Mouse (Mus musculus): ENCODE data around the gene Csta1. TPM values are rescaled to one million over a fixed set of nuclear protein-coding genes. Genes with fewer than 3 reads are reported as not detected.

Csta1 gene
- polyA plus RNA-seq, 1 experiment from 2014 or later: 0.25 TPM

DNA sequence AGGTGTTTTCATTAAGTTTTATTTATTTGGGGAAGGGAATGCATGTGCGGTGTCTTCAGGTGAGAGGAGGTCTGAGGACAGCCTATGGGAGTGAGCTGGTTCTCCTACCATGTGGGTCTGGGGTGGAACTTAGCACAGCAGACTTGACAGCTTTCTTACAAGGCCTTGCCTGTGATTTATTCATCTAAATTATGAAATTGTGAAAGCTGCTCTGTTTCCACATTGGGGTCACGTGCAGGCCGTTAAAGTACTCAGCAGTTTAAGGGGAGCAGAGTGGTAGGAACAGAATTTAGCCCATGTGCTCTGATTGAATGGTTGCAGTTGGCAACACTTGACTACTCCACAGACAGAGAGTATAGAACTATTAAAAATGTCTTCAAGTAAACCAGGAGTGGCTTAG is 51.1 kb downstream of the Csta1 start:
- Histone ChIP-seq H3K4me2 (replicated peaks; ENCODE audit: low read depth, low read length) (no peak overlapping the region), H3K4me3 (ENCODE audit: low read depth, low read length) (no peak overlapping the region), H3K9ac (replicated peaks; ENCODE audit: low read depth, low read length) (no peak overlapping the region), H3K4me1 (ENCODE audit: control insufficient read depth, insufficient read depth, low read length) (no peaks in the 10 kb centered on the region), H3K27me3 (ENCODE audit: control insufficient read depth, insufficient read depth, low read length) (no peaks in the 10 kb centered on the region), H3K36me3 (ENCODE audit: control insufficient read depth, insufficient read depth, low read length) (peaks cover 15% of the 10 kb centered on the region), H3K27ac (ENCODE audit: low read length) (no peak overlapping the region), H3K9me3 (ENCODE audit: control insufficient read depth, low read depth, low read length) (no peaks in the 10 kb centered on the region)
- WGBS: 94% methylated on average over 3 of the region's 3 CpGs
- ATAC-seq (ENCODE audit: insufficient number of reproducible peaks, insufficient read depth, low FRiP score, low read depth): no peak

DNA sequence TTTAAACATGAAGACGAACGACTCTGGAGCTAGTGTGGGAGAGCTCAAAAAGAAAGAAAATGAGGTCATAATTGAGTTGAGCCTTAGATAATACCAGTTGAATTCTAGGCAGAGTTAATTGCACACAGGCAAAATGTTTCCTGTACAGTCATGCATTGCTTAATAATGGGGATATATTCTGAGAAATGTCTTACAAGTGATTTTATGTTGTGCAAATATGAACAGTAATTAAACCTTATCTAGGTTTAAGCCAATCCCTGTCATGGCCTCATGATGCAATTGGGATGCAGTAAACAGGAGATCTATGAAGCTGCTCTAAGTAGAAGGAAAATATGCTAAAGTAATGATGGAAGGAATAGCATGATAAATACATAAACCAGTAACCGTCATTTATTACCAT is 56.3 kb downstream of the Csta1 start:
- no peak overlapping the region for H3K27ac ChIP-seq (ENCODE audit: low read length)
- ATAC-seq (ENCODE audit: insufficient number of reproducible peaks, insufficient read depth, low FRiP score, low read depth): no peak
- H3K27me3 ChIP-seq (ENCODE audit: control insufficient read depth, insufficient read depth, low read length): no peaks in the 10 kb centered on the region
- 85% methylated on average over 3 of the region's 3 CpGs for WGBS
- H3K4me3 ChIP-seq (ENCODE audit: low read depth, low read length): no peak overlapping the region
- no peaks in the 10 kb centered on the region for H3K9me3 ChIP-seq (ENCODE audit: control insufficient read depth, low read depth, low read length)
- H3K4me2 ChIP-seq (replicated peaks; ENCODE audit: low read depth, low read length): no peak overlapping the region
- peaks cover 6% of the 10 kb centered on the region for H3K4me1 ChIP-seq (ENCODE audit: control insufficient read depth, insufficient read depth, low read length)
- no peaks in the 10 kb centered on the region for H3K36me3 ChIP-seq (ENCODE audit: control insufficient read depth, insufficient read depth, low read length)
- H3K9ac ChIP-seq (replicated peaks; ENCODE audit: low read depth, low read length): no peak overlapping the region

- Histone ChIP-seq H3K4me2 (replicated peaks; ENCODE audit: low read depth, low read length) (peak overlapping the region; percentile 55), H3K27me3 (ENCODE audit: control insufficient read depth, insufficient read depth, low read length) (no peaks in the 10 kb centered on the region), H3K9ac (replicated peaks; ENCODE audit: low read depth, low read length) (peak overlapping the region; percentile 83), H3K4me3 (ENCODE audit: low read depth, low read length) (peak overlapping the region; percentile 84), H3K4me1 (ENCODE audit: control insufficient read depth, insufficient read depth, low read length) (peaks cover 24% of the 10 kb centered on the region), H3K36me3 (ENCODE audit: control insufficient read depth, insufficient read depth, low read length) (no peaks in the 10 kb centered on the region), H3K9me3 (ENCODE audit: control insufficient read depth, low read depth, low read length) (no peaks in the 10 kb centered on the region), H3K27ac (ENCODE audit: low read length) (peak overlapping the region; percentile 99; the same call in 1 of the 2 replicates)
- ATAC-seq (ENCODE audit: insufficient number of reproducible peaks, insufficient read depth, low FRiP score, low read depth): no peak
- WGBS: 25% methylated on average over 8 of the region's 8 CpGs
These were observed 58.5 kb downstream of the Csta1 start for GRCm38 (mm10) chr16:36072410-36073011.

GRCm38 (mm10) chr16:36071450-36072379 is 59.3 kb downstream of the Csta1 start, which contains the start of the genes Fam162a and Ccdc58:
Fam162a (minus strand) TSS chr16:36071594.
Ccdc58 (plus strand) TSS chr16:36071685.
- no peaks in the 10 kb centered on the region for H3K27me3 ChIP-seq (ENCODE audit: control insufficient read depth, insufficient read depth, low read length)
- peak within 1 kb of the TSS; percentile 84 for H3K4me3 ChIP-seq (ENCODE audit: low read depth, low read length)
- no peaks in the 10 kb centered on the region for H3K9me3 ChIP-seq (ENCODE audit: control insufficient read depth, low read depth, low read length)
- no peaks in the 10 kb centered on the region for H3K36me3 ChIP-seq (ENCODE audit: control insufficient read depth, insufficient read depth, low read length)
- H3K27ac ChIP-seq (ENCODE audit: low read length): peak within 1 kb of the TSS; percentile 99
- peaks cover 26% of the 10 kb centered on the region for H3K4me1 ChIP-seq (ENCODE audit: control insufficient read depth, insufficient read depth, low read length)
- H3K9ac ChIP-seq (replicated peaks; ENCODE audit: low read depth, low read length): peak within 1 kb of the TSS; percentile 83
- peak; percentile 92 for ATAC-seq (ENCODE audit: insufficient number of reproducible peaks, insufficient read depth, low FRiP score, low read depth)
- peak within 1 kb of the TSS; percentile 55 for H3K4me2 ChIP-seq (replicated peaks; ENCODE audit: low read depth, low read length)
- under 1% methylated on average over 81 of the region's 81 CpGs for WGBS

DNA sequence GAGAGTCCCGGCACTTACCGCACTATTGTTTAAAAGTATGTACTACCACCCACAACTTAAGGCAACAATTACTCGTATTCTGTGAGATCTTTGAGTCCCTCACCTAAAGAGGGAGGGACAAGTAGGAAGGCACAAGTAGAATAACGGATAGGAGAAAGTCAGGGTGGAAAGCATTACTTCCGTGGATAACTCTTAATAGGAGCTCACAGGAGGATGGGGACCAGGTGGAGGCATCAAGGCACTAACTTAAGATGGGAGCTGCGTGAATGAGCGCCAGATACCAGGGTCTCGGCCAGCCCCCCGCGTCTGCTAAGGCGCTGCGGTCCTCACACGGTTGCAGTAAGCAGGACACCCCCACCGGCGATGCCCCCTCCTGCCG is 60.0 kb downstream of the Csta1 start:
- peak overlapping the region; percentile 99 for H3K27ac ChIP-seq (ENCODE audit: low read length)
- H3K4me3 ChIP-seq (ENCODE audit: low read depth, low read length): peak overlapping the region; percentile 84
- H3K9me3 ChIP-seq (ENCODE audit: control insufficient read depth, low read depth, low read length): no peaks in the 10 kb centered on the region
- H3K4me1 ChIP-seq (ENCODE audit: control insufficient read depth, insufficient read depth, low read length): peaks cover 26% of the 10 kb centered on the region
- H3K36me3 ChIP-seq (ENCODE audit: control insufficient read depth, insufficient read depth, low read length): no peaks in the 10 kb centered on the region
- no peak; the same call in 1 of the 2 replicates for ATAC-seq (ENCODE audit: insufficient number of reproducible peaks, insufficient read depth, low FRiP score, low read depth)
- peak overlapping the region; percentile 83 for H3K9ac ChIP-seq (replicated peaks; ENCODE audit: low read depth, low read length)
- peak overlapping the region; percentile 55 for H3K4me2 ChIP-seq (replicated peaks; ENCODE audit: low read depth, low read length)
- WGBS: 1% methylated on average over 16 of the region's 16 CpGs
- H3K27me3 ChIP-seq (ENCODE audit: control insufficient read depth, insufficient read depth, low read length): no peaks in the 10 kb centered on the region

Other genes starting within 250 kb of the Csta1 start
- 6.5 and 8.1 TPM in 2 replicates for gene Parp9, start 192.8 kb downstream of the Csta1 start, polyA plus RNA-seq (2014; fragmentation: Nextera tagmentation; extraction: Ambion mirVana)
- 7.7 and 8.0 TPM in 2 replicates for gene Dtx3l, start 192.1 kb downstream of the Csta1 start, polyA plus RNA-seq (2014; fragmentation: Nextera tagmentation; extraction: Ambion mirVana)
- 44.1 and 44.5 TPM in 2 replicates for gene Kpna1, start 152.5 kb downstream of the Csta1 start, polyA plus RNA-seq (2014; fragmentation: Nextera tagmentation; extraction: Ambion mirVana)
- gene Wdr5b, start 90.1 kb downstream of the Csta1 start, polyA plus RNA-seq (2014; fragmentation: Nextera tagmentation; extraction: Ambion mirVana): 10.4 and 11.9 TPM in 2 replicates
- 395 and 400 TPM in 2 replicates for gene Fam162a, start 59.6 kb downstream of the Csta1 start, polyA plus RNA-seq (2014; fragmentation: Nextera tagmentation; extraction: Ambion mirVana)
- gene Ccdc58, start 59.6 kb downstream of the Csta1 start, polyA plus RNA-seq (2014; fragmentation: Nextera tagmentation; extraction: Ambion mirVana): 71.0 and 85.7 TPM in 2 replicates
- gene Stfa2l1, start 25.6 kb upstream of the Csta1 start, polyA plus RNA-seq (2014; fragmentation: Nextera tagmentation; extraction: Ambion mirVana): 2.7 and 3.6 TPM in 2 replicates
- gene Gm5483, start 53.0 kb upstream of the Csta1 start, polyA plus RNA-seq (2014; fragmentation: Nextera tagmentation; extraction: Ambion mirVana): 6.7 and 12.1 TPM in 2 replicates
- not detected in 2 replicates for gene Gm5416, start 79.2 kb upstream of the Csta1 start, polyA plus RNA-seq (2014; fragmentation: Nextera tagmentation; extraction: Ambion mirVana)
- not detected in 2 replicates for gene 2010005H15Rik, start 90.2 kb upstream of the Csta1 start, polyA plus RNA-seq (2014; fragmentation: Nextera tagmentation; extraction: Ambion mirVana)
- gene Stfa1, start 145.7 kb upstream of the Csta1 start, polyA plus RNA-seq (2014; fragmentation: Nextera tagmentation; extraction: Ambion mirVana): 15.1 and 16.5 TPM in 2 replicates
- gene BC117090, start 203.1 kb upstream of the Csta1 start, polyA plus RNA-seq (2014; fragmentation: Nextera tagmentation; extraction: Ambion mirVana): not detected in 2 replicates
- gene BC100530, start 236.5 kb upstream of the Csta1 start, polyA plus RNA-seq (2014; fragmentation: Nextera tagmentation; extraction: Ambion mirVana): 10.4 and 14.5 TPM in 2 replicates